Mouse (Mus musculus) olfactory bulb, adult 2 months (tissue): Measurements from ENCODE around the gene Col9a3. TPM values are rescaled to one million over a fixed set of nuclear protein-coding genes. Genes with fewer than 3 reads are reported as not detected.

Experiments
- H3K27ac ChIP-seq: fragments of 200-500 bp; 2 replicates; pipeline ENCODE4 v1.5.1; 2012; ENCODE audit warnings: low read depth, low read length; ENCODE audit not compliant: insufficient read depth
- H3K4me1 ChIP-seq: fragments of 200-500 bp; 2 replicates; pipeline ENCODE4 v1.6.1; 2012; ENCODE audit warnings: low read length; ENCODE audit not compliant: control insufficient read depth, insufficient read depth
- H3K4me3 ChIP-seq: fragments of 200-500 bp; 2 replicates; pipeline ENCODE4 v1.5.1; 2012; ENCODE audit warnings: mild to moderate bottlenecking, low read depth, low read length, moderate library complexity; ENCODE audit not compliant: insufficient read depth
- CTCF ChIP-seq: fragments of 200-500 bp; IDR thresholded peaks from 2 replicates; pipeline ENCODE4 v1.5.1; 2012; ENCODE audit warnings: low read depth, mild to moderate bottlenecking, low read length, moderate library complexity; ENCODE audit not compliant: insufficient read depth
- POLR2A ChIP-seq: fragments of 200-500 bp; IDR thresholded peaks from 2 replicates; pipeline ENCODE4 v1.6.1; 2012; ENCODE audit warnings: mild to moderate bottlenecking, low read depth, low read length, moderate library complexity; ENCODE audit not compliant: insufficient read depth
- WGBS: fragments of 180-500 bp; shearing (Covaris S2); methylation state at CpG from one replicate; pipeline ENCODE4 v1.1.7; 2018; 5-methylcytosine and 5-hydroxymethylcytosine counted together
- polyA plus RNA-seq: library from polyadenylated mRNA; stranded (reverse); fragments of >200 nt; gene quantifications from 2 replicates; pipeline ENCODE4 v1.2.4, GENCODE M21; 2012; ENCODE audit warnings: low replicate concordance; ENCODE audit not compliant: missing spikeins, insufficient read depth, insufficient read length

Col9a3 gene
- polyA plus RNA-seq, 1 experiment: not detected

- no peak for TF ChIP-seq POLR2A
- TF ChIP-seq CTCF: no peak
- H3K4me1 ChIP-seq: peaks cover 29% of the 10 kb centered on the region
- no peak overlapping the region for H3K27ac ChIP-seq
- H3K4me3 ChIP-seq: peak overlapping the region; percentile 23
- WGBS: 10% methylated on average over 41 of the region's 41 CpGs
These were observed 641 bp downstream of the Col9a3 start for GRCm38 (mm10) chr2:180598157-180598705.

GRCm38 (mm10) chr2:180600569-180601021 is 3.0 kb downstream of the Col9a3 start:
- 0 out of 2 replicates have a peak overlapping the region, but pooled peaks have one; percentile 4 for H3K27ac ChIP-seq
- no peak overlapping the region for H3K4me3 ChIP-seq
- 22% methylated on average over 9 of the region's 9 CpGs for WGBS
- TF ChIP-seq CTCF (no peak), POLR2A (no peak)
- peaks cover 29% of the 10 kb centered on the region for H3K4me1 ChIP-seq

GRCm38 (mm10) chr2:180604781-180605180 is 7.2 kb downstream of the Col9a3 start:
- no peak overlapping the region for H3K4me3 ChIP-seq
- peaks cover 11% of the 10 kb centered on the region for H3K4me1 ChIP-seq
- TF ChIP-seq POLR2A (no peak), CTCF (no peak)
- no peak overlapping the region for H3K27ac ChIP-seq
- 62% methylated on average over 6 of the region's 6 CpGs for WGBS

DNA sequence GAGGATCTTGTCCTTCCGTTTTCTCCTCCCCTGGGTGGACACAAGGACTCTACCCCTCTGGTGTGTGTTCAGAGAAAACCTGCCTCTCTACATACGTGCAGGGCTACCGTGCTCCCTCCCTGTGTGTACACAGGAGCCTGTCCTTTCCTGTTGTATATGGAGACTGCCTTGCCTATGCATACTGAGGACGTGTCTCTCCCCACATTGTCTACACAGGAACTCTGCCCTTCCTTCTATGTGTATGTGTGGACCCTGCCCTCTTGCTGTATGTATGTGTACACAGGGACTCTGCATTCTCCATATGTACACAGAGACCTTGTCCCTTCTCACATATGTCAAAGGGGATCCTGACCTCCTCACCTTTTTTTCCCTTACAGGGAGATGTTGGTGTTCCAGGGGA is 12.7 kb downstream of the Col9a3 start:
- Histone ChIP-seq H3K27ac (no peak overlapping the region), H3K4me3 (no peak overlapping the region), H3K4me1 (no peaks in the 10 kb centered on the region)
- WGBS: 85% methylated on average over 4 of the region's 4 CpGs
- TF ChIP-seq POLR2A: no peak
- no peak for TF ChIP-seq CTCF

- 86% methylated on average over 2 of the region's 2 CpGs for WGBS
- TF ChIP-seq POLR2A (no peak), CTCF (no peak)
- H3K4me3 ChIP-seq: no peak overlapping the region
These were observed 14.3 kb downstream of the Col9a3 start for GRCm38 (mm10) chr2:180611882-180612281.

GRCm38 (mm10) chr2:180641576-180642554 is 44.3 kb downstream of the Col9a3 start:
- WGBS: 3% methylated on average over 112 of the region's 112 CpGs
- peak overlapping the region; percentile 9 for H3K4me3 ChIP-seq

More at GRCm38 (mm10) chr2:180611882-180612281, 14.3 kb downstream of the Col9a3 start:
- Histone ChIP-seq H3K27ac (no peak overlapping the region), H3K4me1 (no peaks in the 10 kb centered on the region)

DNA sequence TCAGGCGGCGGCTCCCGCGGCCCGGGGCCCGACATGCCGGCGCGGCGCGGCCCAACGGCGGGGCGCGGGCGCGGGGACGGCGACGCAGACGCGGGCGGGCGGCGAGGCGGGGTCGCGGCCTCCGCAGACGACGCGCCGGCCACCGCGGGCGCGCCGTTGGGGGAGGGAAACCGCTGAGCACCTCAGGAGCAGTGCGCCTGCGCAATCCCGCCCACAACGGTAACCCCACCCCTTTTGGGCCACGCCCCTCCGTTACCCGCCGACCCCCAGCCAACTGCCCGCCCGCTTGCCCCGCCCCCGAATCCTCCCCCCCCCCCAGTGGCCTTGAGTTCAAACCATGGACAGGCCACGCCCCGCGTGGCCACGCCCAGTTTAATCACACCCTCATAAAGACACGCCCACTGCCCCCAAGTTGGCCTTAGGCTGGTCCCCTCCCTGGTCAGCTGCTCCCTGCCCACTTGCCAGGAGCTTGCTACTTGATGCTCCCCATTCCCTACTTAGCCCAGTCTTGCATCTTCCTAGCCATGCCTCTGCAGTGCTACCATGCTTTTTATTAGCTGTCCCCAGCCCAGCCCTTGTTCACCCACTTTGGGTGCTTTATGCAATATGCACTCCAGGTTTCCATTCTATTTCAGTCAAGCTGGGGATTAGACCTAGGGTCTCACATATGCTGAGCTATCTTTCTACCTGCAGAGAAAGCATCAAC is 45.1 kb downstream of the Col9a3 start, which contains the start of gene Tcfl5:
Gene Tcfl5, minus strand, starts transcription at position 154 of the 706 bp plus-strand sequence.
- Histone ChIP-seq H3K4me3 (peak within 1 kb of the TSS; percentile 9), H3K4me1 (0 out of 2 replicates have a peak, but pooled peaks cover 3% of the 10 kb centered on the region), H3K27ac (no peak within 1 kb of the TSS)
- 24% methylated on average over 46 of the region's 56 CpGs for WGBS
- no peak for TF ChIP-seq CTCF
- TF ChIP-seq POLR2A: no peak

More at GRCm38 (mm10) chr2:180641576-180642554, 44.3 kb downstream of the Col9a3 start:
- no peak for TF ChIP-seq POLR2A
- TF ChIP-seq CTCF: no peak
- 0 out of 2 replicates have a peak, but pooled peaks cover 3% of the 10 kb centered on the region for H3K4me1 ChIP-seq
- no peak overlapping the region for H3K27ac ChIP-seq

DNA sequence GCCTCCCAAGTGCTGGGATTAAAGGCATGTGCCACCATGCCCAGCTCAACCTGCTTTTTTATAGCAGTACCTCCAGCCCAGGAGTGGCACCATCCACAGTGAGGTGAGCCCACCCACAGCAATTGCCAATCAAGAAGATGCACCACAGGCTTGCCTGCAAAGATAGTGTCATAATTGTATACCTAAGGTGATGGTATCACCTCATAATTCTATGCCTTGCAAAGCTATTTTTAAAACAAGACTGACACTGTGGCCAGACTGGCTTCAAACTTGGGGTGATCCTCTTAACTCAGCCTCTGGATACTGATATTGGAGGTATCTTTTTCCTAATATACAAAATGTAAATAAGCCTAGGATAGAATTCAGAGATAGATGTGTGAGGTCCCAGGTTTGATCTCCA is 46.0 kb downstream of the Col9a3 start:
- Histone ChIP-seq H3K4me1 (0 out of 2 replicates have a peak, but pooled peaks cover 3% of the 10 kb centered on the region), H3K27ac (no peak overlapping the region), H3K4me3 (no peak overlapping the region)
- TF ChIP-seq POLR2A: no peak
- no peak for TF ChIP-seq CTCF
